Mouse (Mus musculus) bone marrow macrophage, adult 2 months (primary cell): Measurements from ENCODE around the gene Ceacam19.

ENCODE experiments used
- CTCF ChIP-seq: IDR thresholded peaks from 2 replicates; pipeline ENCODE4 v1.5.1; 2012; ENCODE audit warnings: low read depth, mild to moderate bottlenecking, low read length, moderate library complexity
- POLR2A ChIP-seq: IDR thresholded peaks from 2 replicates; pipeline ENCODE4 v1.6.1; 2012; ENCODE audit warnings: mild to moderate bottlenecking, low read depth, low read length, borderline replicate concordance

- TF ChIP-seq POLR2A (no peak), CTCF (peak; percentile 28; the same call in 1 of the 2 replicates)
Measured at GRCm38 (mm10) chr7:19880754-19881153, 7.0 kb downstream of the Ceacam19 start.
